Mouse (Mus musculus) myocyte (in vitro differentiated cells): ENCODE measurements around the gene Trpc1. TPM values are rescaled to one million over a fixed set of nuclear protein-coding genes. Genes with fewer than 3 reads are reported as not detected.

ENCODE experiments used
- H3K27me3 ChIP-seq: one replicate; pipeline ENCODE4 v1.6.1; 2011; ENCODE audit not compliant: control insufficient read depth, insufficient read depth, insufficient read length
- H3K36me3 ChIP-seq: one replicate; pipeline ENCODE4 v1.6.1; 2011; ENCODE audit not compliant: control insufficient read depth, insufficient read depth
- H3K4me2 ChIP-seq: one replicate; pipeline ENCODE4 v1.6.1; 2011; ENCODE audit warnings: low read depth, control low read depth
- H3K4me3 ChIP-seq: one replicate; pipeline ENCODE4 v1.5.1; 2011; ENCODE audit warnings: mild to moderate bottlenecking, control low read depth, moderate library complexity
- H3K79me2 ChIP-seq: one replicate; pipeline ENCODE4 v1.6.1; 2011; ENCODE audit not compliant: control insufficient read depth, insufficient read depth
- H3ac ChIP-seq: one replicate; pipeline ENCODE4 v1.6.1; 2011; ENCODE audit not compliant: control insufficient read depth, insufficient read length
- CEBPB ChIP-seq: IDR thresholded peaks from 2 replicates; pipeline ENCODE4 v1.6.1; 2011; ENCODE audit warnings: mild to moderate bottlenecking, moderate library complexity; ENCODE audit not compliant: poor library complexity, insufficient read depth, severe bottlenecking
- E2F4 ChIP-seq: IDR thresholded peaks from one replicate; pipeline ENCODE4 v1.6.1; 2011; ENCODE audit warnings: mild to moderate bottlenecking, control low read depth, moderate library complexity; ENCODE audit not compliant: insufficient read depth
- MAX ChIP-seq: IDR thresholded peaks from one replicate; pipeline ENCODE4 v1.6.1; 2011; ENCODE audit warnings: low read depth, mild to moderate bottlenecking, control low read depth
- MYOD1 ChIP-seq, 3 experiments: IDR thresholded peaks; one replicate each; pipeline ENCODE4 v1.6.1; 2011; ENCODE audit warnings: control low read depth in 2 of 3, low read depth in 2 of 3, mild to moderate bottlenecking in 2 of 3, moderate library complexity in 1 of 3; ENCODE audit not compliant: insufficient read length in 2 of 3, control insufficient read depth in 1 of 3
- MYOG ChIP-seq, 3 experiments: IDR thresholded peaks; one replicate each; pipeline ENCODE4 v1.6.1; 2011; ENCODE audit warnings: control low read depth in 2 of 3, low read depth in 2 of 3, mild to moderate bottlenecking in 2 of 3; ENCODE audit not compliant: insufficient read length in 2 of 3, control insufficient read depth in 1 of 3, insufficient read depth in 1 of 3
- POLR2A ChIP-seq: IDR thresholded peaks from one replicate; pipeline ENCODE4 v1.6.1; 2011; ENCODE audit warnings: low read depth, mild to moderate bottlenecking, control low read depth, moderate library complexity; ENCODE audit not compliant: insufficient read length
- POLR2AphosphoS2 ChIP-seq: IDR thresholded peaks from one replicate; pipeline ENCODE4 v1.6.1; 2011; ENCODE audit warnings: low read depth, control low read depth; ENCODE audit not compliant: insufficient read length
- REST ChIP-seq: IDR thresholded peaks from one replicate; pipeline ENCODE4 v1.6.1; 2011; ENCODE audit warnings: mild to moderate bottlenecking, control low read depth, moderate library complexity; ENCODE audit not compliant: insufficient read depth, insufficient read length
- SRF ChIP-seq: IDR thresholded peaks from one replicate; pipeline ENCODE4 v1.6.1; 2011; ENCODE audit warnings: low read depth; ENCODE audit not compliant: control insufficient read depth, insufficient read length
- TCF12 ChIP-seq: IDR thresholded peaks from one replicate; pipeline ENCODE4 v1.6.1; 2011; ENCODE audit warnings: mild to moderate bottlenecking, control low read depth; ENCODE audit not compliant: poor library complexity, insufficient read depth, severe bottlenecking
- TCF3 ChIP-seq: IDR thresholded peaks from one replicate; pipeline ENCODE4 v1.6.1; 2011; ENCODE audit warnings: low read depth, control low read depth; ENCODE audit not compliant: insufficient read length
- USF1 ChIP-seq: IDR thresholded peaks from one replicate; pipeline ENCODE4 v1.6.1; 2011; ENCODE audit warnings: low read depth, mild to moderate bottlenecking, control low read depth, moderate library complexity
- polyA plus RNA-seq: library from polyadenylated mRNA; unstranded; fragments of >200 nt; fragmentation: generic; extraction: Trizol; gene quantifications from one replicate; pipeline ENCODE4 v1.2.1, GENCODE M21; 2012; ENCODE audit warnings: missing spikeins

The Trpc1 gene
- polyA plus RNA-seq, 1 experiment: 0.96 TPM

GRCm38 (mm10) chr9:95793986-95794744, 44.0 kb upstream of the Trpc1 start:
- Histone ChIP-seq H3ac (no peak overlapping the region), H3K79me2 (no peaks in the 10 kb centered on the region), H3K4me3 (no peak overlapping the region), H3K4me2 (no peak overlapping the region), H3K27me3 (peaks cover 5% of the 10 kb centered on the region), H3K36me3 (no peaks in the 10 kb centered on the region)
- TF ChIP-seq POLR2AphosphoS2: no peak
- no peak for TF ChIP-seq CEBPB
- TF ChIP-seq SRF: no peak
- TF ChIP-seq POLR2A: no peak
- no peak for TF ChIP-seq MYOD1 (IDR thresholded peaks at IDR 0.05; ENCODE audit: control insufficient read depth in 1 of 3, insufficient read length in 2 of 3, low read depth in 2 of 3)
- TF ChIP-seq E2F4: no peak
- no peak for TF ChIP-seq TCF3
- no peak for TF ChIP-seq MYOG (IDR thresholded peaks at IDR 0.05; ENCODE audit: control insufficient read depth in 1 of 3, insufficient read depth in 1 of 3, insufficient read length in 2 of 3, low read depth in 2 of 3)
- no peak for TF ChIP-seq TCF12
- TF ChIP-seq MAX: no peak
- TF ChIP-seq USF1: no peak
- TF ChIP-seq REST: no peak

GRCm38 (mm10) chr9:95784888-95785511, 34.8 kb upstream of the Trpc1 start:
- peaks cover 5% of the 10 kb centered on the region for H3K27me3 ChIP-seq
- no peak overlapping the region for H3K4me2 ChIP-seq
- no peak overlapping the region for H3ac ChIP-seq
- H3K79me2 ChIP-seq: no peaks in the 10 kb centered on the region
- no peaks in the 10 kb centered on the region for H3K36me3 ChIP-seq
- no peak overlapping the region for H3K4me3 ChIP-seq
- TF ChIP-seq SRF (no peak), MYOG (IDR thresholded peaks at IDR 0.05; ENCODE audit: control insufficient read depth in 1 of 3, insufficient read depth in 1 of 3, insufficient read length in 2 of 3, low read depth in 2 of 3) (no peak), TCF12 (no peak), MAX (no peak), POLR2AphosphoS2 (no peak), MYOD1 (IDR thresholded peaks at IDR 0.05; ENCODE audit: control insufficient read depth in 1 of 3, insufficient read length in 2 of 3, low read depth in 2 of 3) (no peak), E2F4 (no peak), REST (no peak), USF1 (no peak), POLR2A (no peak), CEBPB (no peak), TCF3 (no peak)

GRCm38 (mm10) chr9:95783646-95784293, 33.6 kb upstream of the Trpc1 start:
- no peak overlapping the region for H3ac ChIP-seq
- TF ChIP-seq REST: no peak
- TF ChIP-seq USF1: no peak
- no peak for TF ChIP-seq MYOD1 (IDR thresholded peaks at IDR 0.05; ENCODE audit: control insufficient read depth in 1 of 3, insufficient read length in 2 of 3, low read depth in 2 of 3)
- H3K36me3 ChIP-seq: no peaks in the 10 kb centered on the region
- no peaks in the 10 kb centered on the region for H3K79me2 ChIP-seq
- peaks cover 11% of the 10 kb centered on the region for H3K27me3 ChIP-seq
- H3K4me3 ChIP-seq: no peak overlapping the region
- H3K4me2 ChIP-seq: peak overlapping the region; percentile 66

- Histone ChIP-seq H3K4me2 (no peak overlapping the region), H3ac (no peak overlapping the region), H3K4me3 (no peak overlapping the region), H3K79me2 (no peaks in the 10 kb centered on the region), H3K27me3 (no peaks in the 10 kb centered on the region), H3K36me3 (no peaks in the 10 kb centered on the region)
- TF ChIP-seq MYOG (IDR thresholded peaks at IDR 0.05; ENCODE audit: control insufficient read depth in 1 of 3, insufficient read depth in 1 of 3, insufficient read length in 2 of 3, low read depth in 2 of 3): no peak
Observed at GRCm38 (mm10) chr9:95771671-95772070, 21.5 kb upstream of the Trpc1 start.

GRCm38 (mm10) chr9:95763218-95763617, 13.0 kb upstream of the Trpc1 start:
- H3K79me2 ChIP-seq: no peaks in the 10 kb centered on the region
- TF ChIP-seq POLR2AphosphoS2: no peak
- TF ChIP-seq CEBPB: no peak
- TF ChIP-seq MYOD1 (IDR thresholded peaks at IDR 0.05; ENCODE audit: control insufficient read depth in 1 of 3, insufficient read length in 2 of 3, low read depth in 2 of 3): no peak
- TF ChIP-seq E2F4: no peak
- TF ChIP-seq POLR2A: no peak
- no peak for TF ChIP-seq MAX
- TF ChIP-seq MYOG (IDR thresholded peaks at IDR 0.05; ENCODE audit: control insufficient read depth in 1 of 3, insufficient read depth in 1 of 3, insufficient read length in 2 of 3, low read depth in 2 of 3): no peak
- no peak for TF ChIP-seq TCF3
- TF ChIP-seq USF1: no peak
- TF ChIP-seq TCF12: no peak
- no peak for TF ChIP-seq SRF
- TF ChIP-seq REST: no peak
- H3K27me3 ChIP-seq: peaks cover 17% of the 10 kb centered on the region

More at GRCm38 (mm10) chr9:95763218-95763617, 13.0 kb upstream of the Trpc1 start:
- Histone ChIP-seq H3ac (no peak overlapping the region), H3K4me2 (no peak overlapping the region), H3K36me3 (no peaks in the 10 kb centered on the region), H3K4me3 (no peak overlapping the region)
